Mouse (Mus musculus): Measurements from ENCODE around the gene Runx2.

Runx2 gene

DNA sequence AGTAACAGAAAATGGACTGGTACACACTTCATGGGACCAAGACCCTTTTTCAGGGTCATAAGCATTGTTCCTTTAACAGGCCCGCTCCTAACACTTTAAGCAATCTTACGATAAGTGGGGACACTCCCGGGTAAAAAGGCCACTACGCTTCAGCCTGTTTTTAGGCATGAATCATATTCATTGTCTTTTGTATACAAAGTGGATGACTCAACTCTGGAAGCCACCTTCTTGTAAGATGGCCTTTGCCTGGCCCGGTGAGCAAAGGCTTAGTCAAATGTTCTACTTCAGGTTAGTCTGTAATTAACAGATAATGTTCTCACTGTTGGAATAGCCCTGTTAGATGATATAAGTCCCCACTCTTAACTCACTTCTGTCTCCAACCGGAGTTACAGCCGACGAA, 338.7 kb downstream of the Runx2 start:
- in situ Hi-C loops (cut with MboI, MseI): no loop called here

GRCm38 (mm10) chr17:44474280-44474679, 340.3 kb downstream of the Runx2 start:
- in situ Hi-C loops (cut with MboI, MseI): no loop called here

DNA sequence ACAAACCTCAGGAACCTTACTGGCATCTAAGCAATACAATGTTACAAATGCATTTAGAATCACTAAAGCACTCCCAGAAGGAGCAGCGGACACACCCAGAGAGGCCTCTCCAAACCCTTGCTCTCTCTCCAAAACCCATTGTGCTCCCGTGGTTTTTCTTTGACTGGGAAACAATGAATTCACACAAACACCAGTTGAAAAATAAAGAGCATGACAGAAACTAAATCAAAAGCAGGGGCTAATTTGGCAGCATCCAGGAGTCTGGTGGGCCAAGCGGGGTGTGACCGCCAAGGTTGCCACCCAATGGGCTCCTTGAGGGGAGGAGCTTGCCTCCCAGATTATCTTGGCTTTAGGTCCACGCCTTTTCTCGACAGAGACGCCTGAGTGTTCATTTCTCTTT, 341.9 kb downstream of the Runx2 start:
- in situ Hi-C loops (cut with MboI, MseI): no loop called here

GRCm38 (mm10) chr17:44463679-44464078, 350.9 kb downstream of the Runx2 start:
- in situ Hi-C loops (cut with MboI, MseI): no loop called here

DNA sequence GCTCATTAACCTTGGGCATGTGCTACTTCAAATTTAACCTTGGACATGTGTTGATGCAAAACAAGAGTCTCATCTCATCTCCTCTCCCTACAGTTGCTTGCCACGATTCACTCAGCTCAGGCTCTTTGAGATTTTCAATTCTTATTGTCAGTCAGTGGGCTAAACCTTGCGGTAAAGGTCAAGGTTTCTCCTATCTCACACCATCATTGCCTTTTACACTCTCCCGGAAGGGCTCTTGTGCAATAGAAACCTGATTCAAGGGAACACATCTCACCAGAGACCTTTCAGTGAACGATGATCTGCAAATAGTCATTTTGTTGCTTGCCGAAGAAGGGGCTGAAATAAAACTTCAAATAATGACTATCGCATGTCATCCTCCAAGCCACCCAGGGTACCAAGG, 354.4 kb downstream of the Runx2 start:
- in situ Hi-C loops (cut with MboI, MseI): no loop called here

GRCm38 (mm10) chr17:44459029-44459428, 355.6 kb downstream of the Runx2 start:
- in situ Hi-C loops (cut with MboI, MseI): loop anchor here (10.0 kb wide), 1 partner anchor 286 kb away; no protein-coding TSS in a partner anchor

DNA sequence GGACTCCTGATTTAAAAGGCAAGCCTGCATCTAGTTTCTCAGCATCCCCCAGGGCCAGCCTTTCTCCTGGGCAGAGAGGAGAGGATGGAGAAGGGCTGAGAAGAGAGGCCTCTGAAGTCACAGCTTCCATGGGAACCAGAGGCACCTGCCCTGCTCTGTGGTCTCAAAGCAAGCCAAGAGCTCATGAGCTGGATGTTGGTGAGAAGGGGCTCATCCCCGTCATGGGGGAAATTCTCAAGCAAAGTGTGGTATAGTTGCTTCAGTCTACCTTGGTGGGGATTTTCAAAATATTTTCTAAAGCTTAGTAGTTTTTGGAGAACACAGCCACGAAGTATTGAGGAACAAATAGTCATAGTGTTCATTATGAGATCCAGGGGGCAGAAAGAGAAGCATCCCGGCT, 357.9 kb downstream of the Runx2 start:
- in situ Hi-C loops (cut with MboI, MseI): loop anchor here (10.0 kb wide), 1 partner anchor 288 kb away; no protein-coding TSS in a partner anchor

- in situ Hi-C loops (cut with MboI, MseI): loop anchor here (10.0 kb wide), 1 partner anchor 289 kb away; no protein-coding TSS in a partner anchor
Measured at GRCm38 (mm10) chr17:44455681-44456600, 358.7 kb downstream of the Runx2 start.

- in situ Hi-C loops (cut with MboI, MseI): loop anchor here (10.0 kb wide), 1 partner anchor 295 kb away; no protein-coding TSS in a partner anchor
Measured at GRCm38 (mm10) chr17:44449915-44450471, 364.6 kb downstream of the Runx2 start.
